Mouse (Mus musculus): ENCODE data around the gene 2610002M06Rik. TPM values are rescaled to one million over a fixed set of nuclear protein-coding genes. Genes with fewer than 3 reads are reported as not detected.

2610002M06Rik gene
- 17.8 and 19.0 TPM in 2 replicates for polyA plus RNA-seq (2015; fragmentation: Nextera tagmentation; extraction: Ambion mirVana)

DNA sequence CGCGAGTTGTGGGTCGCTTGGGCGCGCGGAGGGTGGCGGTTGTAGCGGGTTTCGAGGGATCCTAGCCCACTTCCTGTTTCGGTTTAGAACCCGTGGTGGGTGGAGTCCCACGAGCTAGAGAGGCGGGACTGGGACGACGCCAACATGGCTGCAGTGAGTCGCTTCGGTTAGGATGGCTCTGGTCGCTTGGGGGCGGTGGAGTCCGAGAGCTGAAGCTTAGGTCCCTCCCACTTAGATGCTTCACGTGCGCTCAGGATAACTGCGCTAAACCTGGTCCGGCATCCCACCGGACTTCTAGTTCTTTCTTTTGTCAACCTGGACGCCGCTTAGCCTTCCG lies at the start of gene 2610002M06Rik:
2610002M06Rik (minus strand) TSS at position 117 of the 337 bp plus-strand sequence.
- H3K4me3 ChIP-seq, result peak within 1 kb of the TSS; percentile 61
- H3K27me3 ChIP-seq (replicated peaks), result no peaks in the 10 kb centered on the region
- peak; percentile 100 for ATAC-seq (replicated peaks)
- no peaks in the 10 kb centered on the region for H3K4me1 ChIP-seq
- no peaks in the 10 kb centered on the region for H3K36me3 ChIP-seq (replicated peaks)
- H3K9me3 ChIP-seq, result no peaks in the 10 kb centered on the region
- peak within 1 kb of the TSS; percentile 36 for H3K27ac ChIP-seq
- peak within 1 kb of the TSS; percentile 58 for H3K9ac ChIP-seq
- peak within 1 kb of the TSS; percentile 52 for H3K4me2 ChIP-seq
- WGBS, result 23% methylated on average over 28 of the region's 28 CpGs

GRCm38 (mm10) chrX:107858165-107858564 lies 42.0 kb upstream of the 2610002M06Rik start:
- H3K27ac ChIP-seq, result no peak overlapping the region
- H3K4me1 ChIP-seq, result no peaks in the 10 kb centered on the region
- no peak overlapping the region for H3K4me3 ChIP-seq
- H3K4me2 ChIP-seq, result no peak overlapping the region
- no peak for ATAC-seq (replicated peaks)
- no peaks in the 10 kb centered on the region for H3K9me3 ChIP-seq
- H3K27me3 ChIP-seq (replicated peaks), result no peaks in the 10 kb centered on the region
- H3K9ac ChIP-seq, result no peak overlapping the region
- no peaks in the 10 kb centered on the region for H3K36me3 ChIP-seq (replicated peaks)
- 26% methylated on average over 4 of the region's 4 CpGs for WGBS

DNA sequence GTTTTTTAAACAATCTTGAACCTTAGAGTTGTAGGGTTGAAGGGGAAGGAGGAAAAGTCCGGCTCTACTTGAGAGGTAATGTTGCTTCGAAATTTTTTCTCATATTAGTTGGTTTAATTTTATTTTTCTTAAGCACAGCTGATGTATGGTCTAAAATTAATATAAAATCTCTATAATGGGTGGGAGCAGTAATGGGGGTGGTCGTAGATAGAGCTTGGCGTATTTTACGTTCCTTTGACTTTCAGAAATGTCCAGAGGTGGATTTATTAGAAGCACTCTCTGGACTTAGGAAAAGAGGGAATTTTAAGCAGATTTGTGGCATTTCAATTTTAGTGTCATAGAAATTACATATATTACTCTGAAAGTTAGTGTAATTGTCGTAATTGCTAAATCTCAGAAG lies 592 bp upstream of the 2610002M06Rik start:
- WGBS, result 86% methylated on average over 6 of the region's 6 CpGs
- H3K4me3 ChIP-seq, result peak overlapping the region; percentile 61; the same call in 1 of the 2 replicates

DNA sequence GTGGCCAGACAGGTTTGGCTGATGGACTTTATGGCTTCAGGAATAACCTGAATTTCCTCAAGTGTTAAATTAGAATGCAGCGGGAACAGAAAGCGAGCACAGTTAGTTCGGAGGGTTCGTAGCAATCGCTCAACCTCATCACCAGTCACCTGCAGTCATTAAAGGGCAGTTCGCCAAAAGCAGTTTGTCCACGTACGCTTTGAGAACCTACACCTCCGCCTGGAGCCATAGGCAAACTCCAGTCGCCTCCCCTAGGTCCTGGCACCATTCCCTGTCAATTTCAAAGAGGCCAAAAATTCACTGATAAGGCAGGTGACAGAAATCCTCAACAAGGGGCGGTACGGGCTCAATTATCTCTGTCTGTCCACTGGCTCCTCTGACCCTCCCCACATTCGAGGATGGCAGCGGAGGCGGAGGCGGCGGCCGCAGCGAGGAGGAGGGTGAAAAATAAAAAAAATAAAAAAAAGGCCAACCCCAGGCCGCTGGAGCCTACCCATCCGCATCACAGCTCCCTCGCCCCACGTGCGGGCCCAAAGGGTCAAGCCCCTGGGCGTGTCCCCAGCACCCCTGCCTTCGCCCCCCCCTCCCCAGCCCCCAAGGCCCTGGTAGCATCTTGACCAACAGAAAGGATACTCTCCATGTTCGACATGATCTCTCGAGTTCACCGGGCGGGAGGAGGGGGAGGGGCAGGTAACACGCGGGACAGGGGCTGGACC lies 474 bp downstream of the 2610002M06Rik start:
- H3K9me3 ChIP-seq, result no peaks in the 10 kb centered on the region
- ATAC-seq (replicated peaks), result peak; percentile 84
- no peaks in the 10 kb centered on the region for H3K4me1 ChIP-seq
- peak overlapping the region; percentile 36 for H3K27ac ChIP-seq
- no peaks in the 10 kb centered on the region for H3K36me3 ChIP-seq (replicated peaks)
- H3K9ac ChIP-seq, result peak overlapping the region; percentile 58
- no peaks in the 10 kb centered on the region for H3K27me3 ChIP-seq (replicated peaks)
- peak overlapping the region; percentile 52 for H3K4me2 ChIP-seq
- peak overlapping the region; percentile 61 for H3K4me3 ChIP-seq
- 22% methylated on average over 32 of the region's 32 CpGs for WGBS

More for the DNA sequence above, 592 bp upstream of the 2610002M06Rik start:
- H3K27me3 ChIP-seq (replicated peaks), result no peaks in the 10 kb centered on the region
- ATAC-seq (replicated peaks), result no peak
- H3K4me1 ChIP-seq, result no peaks in the 10 kb centered on the region
- H3K27ac ChIP-seq, result no peak overlapping the region
- H3K4me2 ChIP-seq, result peak overlapping the region; percentile 52; the same call in 1 of the 2 replicates
- no peaks in the 10 kb centered on the region for H3K9me3 ChIP-seq
- H3K9ac ChIP-seq, result no peak overlapping the region
- H3K36me3 ChIP-seq (replicated peaks), result no peaks in the 10 kb centered on the region

DNA sequence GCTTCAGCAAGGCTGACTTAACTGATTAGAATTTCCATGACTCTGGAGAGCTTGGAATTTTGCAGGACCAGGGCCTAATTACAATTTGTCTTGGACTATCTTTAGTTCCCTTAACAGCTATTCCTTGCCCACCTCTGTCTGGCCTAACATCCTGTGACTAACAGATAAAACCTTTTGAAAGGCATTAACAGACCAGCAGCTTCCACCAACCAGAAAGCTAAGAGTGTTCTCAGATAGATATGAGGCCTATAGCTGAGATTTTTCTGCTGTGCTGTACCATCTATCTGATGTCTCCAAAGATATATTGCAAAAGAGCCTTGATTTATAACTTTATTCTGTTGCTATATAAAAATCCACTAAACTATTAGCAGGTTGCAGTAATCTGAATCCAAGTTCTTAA lies 4.0 kb downstream of the 2610002M06Rik start:
- H3K4me3 ChIP-seq, result no peak overlapping the region
- no peaks in the 10 kb centered on the region for H3K27me3 ChIP-seq (replicated peaks)
- no peaks in the 10 kb centered on the region for H3K4me1 ChIP-seq
- H3K9me3 ChIP-seq, result no peaks in the 10 kb centered on the region
- no peaks in the 10 kb centered on the region for H3K36me3 ChIP-seq (replicated peaks)
- no peak for ATAC-seq (replicated peaks)
- no peak overlapping the region for H3K27ac ChIP-seq
- no peak overlapping the region for H3K4me2 ChIP-seq
- H3K9ac ChIP-seq, result no peak overlapping the region

GRCm38 (mm10) chrX:107796919-107797318 lies 19.2 kb downstream of the 2610002M06Rik start:
- no peaks in the 10 kb centered on the region for H3K4me1 ChIP-seq
- H3K4me2 ChIP-seq, result no peak overlapping the region
- H3K4me3 ChIP-seq, result no peak overlapping the region
- no peaks in the 10 kb centered on the region for H3K9me3 ChIP-seq
- H3K9ac ChIP-seq, result no peak overlapping the region
- no peaks in the 10 kb centered on the region for H3K27me3 ChIP-seq (replicated peaks)
- H3K27ac ChIP-seq, result no peak overlapping the region
- 87% methylated on average over 2 of the region's 2 CpGs for WGBS
- no peaks in the 10 kb centered on the region for H3K36me3 ChIP-seq (replicated peaks)
- no peak for ATAC-seq (replicated peaks)

DNA sequence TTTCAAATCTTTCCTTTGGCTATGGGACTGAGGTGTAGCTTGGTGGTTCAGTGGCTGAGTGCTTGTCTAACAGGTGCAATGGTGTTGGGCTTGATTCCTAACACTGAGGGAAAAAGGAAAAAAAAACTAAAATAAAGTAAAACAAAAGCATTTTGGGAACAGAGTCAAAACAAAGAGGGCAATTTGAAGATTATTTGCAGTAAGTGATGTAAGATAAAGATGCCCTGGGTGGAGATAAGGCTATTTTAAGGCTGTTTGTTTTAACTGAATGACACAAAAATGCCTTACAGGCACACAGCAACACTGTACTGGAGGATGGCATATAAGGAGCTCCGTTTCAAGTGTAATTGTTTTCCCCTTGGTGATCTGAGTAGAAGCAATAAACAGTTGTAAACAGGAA lies 20.3 kb downstream of the 2610002M06Rik start:
- Histone ChIP-seq H3K27me3 (replicated peaks) (no peaks in the 10 kb centered on the region), H3K9me3 (no peaks in the 10 kb centered on the region), H3K27ac (no peak overlapping the region), H3K4me2 (no peak overlapping the region), H3K4me1 (no peaks in the 10 kb centered on the region), H3K36me3 (replicated peaks) (no peaks in the 10 kb centered on the region), H3K4me3 (no peak overlapping the region), H3K9ac (no peak overlapping the region)
- no peak for ATAC-seq (replicated peaks)
- WGBS, result 67% methylated on average over 1 of the region's 1 CpGs

DNA sequence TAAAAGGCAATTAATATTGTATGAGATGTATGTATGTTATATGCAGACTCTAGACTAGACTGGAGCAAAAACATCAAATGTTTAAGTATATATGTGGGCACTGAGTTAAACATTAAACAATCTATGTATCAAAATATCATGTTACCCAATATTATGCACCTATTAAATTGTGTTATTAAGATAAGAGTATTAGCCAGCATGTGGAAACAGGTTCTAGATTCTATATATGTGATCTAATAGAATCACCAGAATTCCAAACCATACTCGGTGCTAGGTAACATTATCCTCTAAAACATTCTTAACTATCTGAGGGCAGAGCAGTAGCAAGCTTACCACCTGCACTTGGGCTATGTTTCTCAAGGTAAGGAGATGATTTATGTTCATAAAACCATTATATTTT lies 23.8 kb downstream of the 2610002M06Rik start, which contains the start of gene Tent5d:
Tent5d (plus strand) TSS at position 301 of the 400 bp plus-strand sequence.
- no peak within 1 kb of the TSS for H3K9ac ChIP-seq
- no peak for ATAC-seq (replicated peaks)
- WGBS, result 81% methylated on average over 1 of the region's 1 CpGs

GRCm38 (mm10) chrX:107790750-107791493 lies 25.2 kb downstream of the 2610002M06Rik start:
- no peaks in the 10 kb centered on the region for H3K36me3 ChIP-seq (replicated peaks)
- H3K9me3 ChIP-seq, result no peaks in the 10 kb centered on the region
- no peak overlapping the region for H3K4me3 ChIP-seq
- 32% methylated on average over 8 of the region's 8 CpGs for WGBS
- no peak overlapping the region for H3K27ac ChIP-seq
- H3K9ac ChIP-seq, result no peak overlapping the region
- H3K27me3 ChIP-seq (replicated peaks), result no peaks in the 10 kb centered on the region
- ATAC-seq (replicated peaks), result no peak
- H3K4me2 ChIP-seq, result no peak overlapping the region
- H3K4me1 ChIP-seq, result no peaks in the 10 kb centered on the region

More for the DNA sequence above, 23.8 kb downstream of the 2610002M06Rik start, which contains the start of gene Tent5d:
- H3K4me3 ChIP-seq, result no peak within 1 kb of the TSS
- no peaks in the 10 kb centered on the region for H3K27me3 ChIP-seq (replicated peaks)
- H3K27ac ChIP-seq, result no peak within 1 kb of the TSS
- H3K36me3 ChIP-seq (replicated peaks), result no peaks in the 10 kb centered on the region
- no peaks in the 10 kb centered on the region for H3K9me3 ChIP-seq
- H3K4me1 ChIP-seq, result no peaks in the 10 kb centered on the region
- H3K4me2 ChIP-seq, result no peak within 1 kb of the TSS

- Histone ChIP-seq H3K4me3 (no peak overlapping the region), H3K9me3 (no peaks in the 10 kb centered on the region), H3K4me1 (no peaks in the 10 kb centered on the region), H3K36me3 (replicated peaks) (no peaks in the 10 kb centered on the region), H3K27ac (no peak overlapping the region), H3K9ac (no peak overlapping the region), H3K27me3 (replicated peaks) (no peaks in the 10 kb centered on the region), H3K4me2 (no peak overlapping the region)
- no peak for ATAC-seq (replicated peaks)
- WGBS, result 95% methylated on average over 1 of the region's 1 CpGs
Observed at GRCm38 (mm10) chrX:107790136-107790535, 26.0 kb downstream of the 2610002M06Rik start.

DNA sequence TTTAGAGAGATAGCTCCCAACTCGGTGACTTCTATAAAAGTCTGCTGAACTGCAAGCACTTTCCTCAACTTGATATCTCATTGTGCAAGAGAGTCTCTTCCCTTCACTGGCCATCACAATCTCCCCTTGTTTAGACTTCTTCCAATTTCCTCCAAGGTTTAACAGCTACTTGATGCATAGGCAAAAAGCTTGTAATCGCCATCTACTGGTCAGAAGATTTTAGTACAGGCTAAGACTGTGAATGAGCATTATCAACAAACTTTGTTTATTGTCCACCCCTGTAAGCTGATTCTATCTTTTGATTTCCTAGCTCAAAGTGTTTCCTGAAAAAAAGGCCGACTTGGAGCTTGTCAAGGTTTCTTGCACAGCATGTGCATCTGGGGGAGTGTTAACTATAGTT lies 48.2 kb downstream of the 2610002M06Rik start:
- Histone ChIP-seq H3K4me3 (no peak overlapping the region), H3K27me3 (replicated peaks) (no peaks in the 10 kb centered on the region), H3K4me1 (no peaks in the 10 kb centered on the region), H3K27ac (no peak overlapping the region), H3K9me3 (no peaks in the 10 kb centered on the region), H3K4me2 (no peak overlapping the region), H3K9ac (no peak overlapping the region), H3K36me3 (replicated peaks) (no peaks in the 10 kb centered on the region)
- WGBS, result 26% methylated on average over 3 of the region's 3 CpGs
- no peak for ATAC-seq (replicated peaks)
